Mouse (Mus musculus) NIH3T3 (cell line): ENCODE measurements at regions not wholly inside any gene's neighbourhood (a gene's known extent, or its start where the extent isn't known, plus 50 kb on each side); places are given as distances from the start of the nearest gene placed in this dataset.
A peak's percentile ranks its signal among the peaks of the same experiment; 100 is the strongest.
"Not testable (repeated sequence)": the region's sequence is repeated elsewhere in the genome, so short reads cannot be mapped to it uniquely, and the experiment has no call there.

Experiments used
- DNase-seq: peaks from one replicate; pipeline ENCODE4 v3.0.0-alpha.2; 2012; ENCODE audit warnings: low read depth

- DNase-seq: no peak
These were observed 75.0 kb downstream of the Suds3 start for GRCm38 (mm10) chr5:117040878-117041277.

- peak; percentile 66 for DNase-seq
These were observed 78.7 kb downstream of the Suds3 start for GRCm38 (mm10) chr5:117037261-117037660.

GRCm38 (mm10) chr5:117032130-117032529 lies 83.8 kb downstream of the Suds3 start:
- no peak for DNase-seq

GRCm38 (mm10) chr5:117025689-117026383 lies 90.1 kb downstream of the Suds3 start:
- DNase-seq: no peak

- no peak for DNase-seq
These were observed 97.3 kb downstream of the Suds3 start for GRCm38 (mm10) chr5:117018419-117019150.

GRCm38 (mm10) chr5:117011128-117011527 lies 104.8 kb downstream of the Suds3 start:
- DNase-seq: no peak

GRCm38 (mm10) chr5:117000770-117001201 lies 115.1 kb downstream of the Suds3 start:
- no peak for DNase-seq

GRCm38 (mm10) chr5:116994508-116994907 lies 121.4 kb downstream of the Suds3 start:
- no peak for DNase-seq

- no peak for DNase-seq
These were observed 122.2 kb downstream of the Suds3 start for GRCm38 (mm10) chr5:116993674-116994073.

- no peak for DNase-seq
These were observed 124.5 kb downstream of the Suds3 start for GRCm38 (mm10) chr5:116991461-116991860.

GRCm38 (mm10) chr5:116971474-116971873 lies 144.4 kb downstream of the Suds3 start:
- not testable (repeated sequence) for DNase-seq

- no peak for DNase-seq
These were observed 151.7 kb downstream of the Suds3 start for GRCm38 (mm10) chr5:116964171-116964570.

GRCm38 (mm10) chr5:116963106-116963505 lies 152.8 kb downstream of the Suds3 start:
- DNase-seq: no peak

- no peak for DNase-seq
These were observed 155.9 kb downstream of the Suds3 start for GRCm38 (mm10) chr5:116960041-116960440.

- no peak for DNase-seq
These were observed 157.8 kb downstream of the Suds3 start for GRCm38 (mm10) chr5:116958141-116958540.

GRCm38 (mm10) chr5:116956572-116956971 lies 159.3 kb downstream of the Suds3 start:
- DNase-seq: no peak

GRCm38 (mm10) chr5:116950280-116950881 lies 165.5 kb downstream of the Suds3 start:
- no peak for DNase-seq

GRCm38 (mm10) chr5:116934585-116934984 lies 181.3 kb downstream of the Suds3 start:
- no peak for DNase-seq

- no peak for DNase-seq
These were observed 181.8 kb downstream of the Suds3 start for GRCm38 (mm10) chr5:116934151-116934550.

GRCm38 (mm10) chr5:116933105-116933504 lies 182.8 kb downstream of the Suds3 start:
- DNase-seq: no peak

- no peak for DNase-seq
These were observed 192.2 kb downstream of the Suds3 start for GRCm38 (mm10) chr5:116923761-116924160.

GRCm38 (mm10) chr5:116922059-116922671 lies 193.7 kb downstream of the Suds3 start:
- no peak for DNase-seq

- peak; percentile 29 for DNase-seq
These were observed 201.0 kb downstream of the Suds3 start for GRCm38 (mm10) chr5:116914876-116915275.
